Mouse (Mus musculus) gastrocnemius, adult 8-10 months (tissue): ENCODE data around the gene Trabd. TPM values are rescaled to one million over a fixed set of nuclear protein-coding genes. Genes with fewer than 3 reads are reported as not detected.

Experiments used
- DNase-seq, 2 experiments: peaks; one replicate each; pipeline ENCODE4 v3.0.0; 2022; ENCODE audit warnings: low spot score in 2 of 2
- total RNA-seq, 4 experiments: library from RNA; stranded (reverse); gene quantifications; 2 replicates each; pipeline ENCODE4 v1.2.4; 2022

The Trabd gene
- total RNA-seq, 4 experiments from 2014 or later: 31.9 to 40.9 (median 33.1) TPM

- DNase-seq: no peak
Observed at GRCm38 (mm10) chr15:89126622-89127021, 51.7 kb downstream of the Trabd start.

- DNase-seq: no peak
Observed at GRCm38 (mm10) chr15:89127364-89127940, 52.5 kb downstream of the Trabd start.

GRCm38 (mm10) chr15:89128382-89129350 lies 53.7 kb downstream of the Trabd start, which contains the start of gene Hdac10:
Hdac10 (minus strand) TSS chr15:89128700.
- DNase-seq: peak; percentile 82 to 85

- DNase-seq: no peak
Observed at GRCm38 (mm10) chr15:89130245-89130644, 55.3 kb downstream of the Trabd start.

- DNase-seq: no peak
Observed at GRCm38 (mm10) chr15:89131316-89131715, 56.4 kb downstream of the Trabd start.

Other genes with a start within 250 kb of the Trabd start
- 10 to 100 TPM; 19.5 to 42.9 (median 25.7) TPM for gene Pim3, start 212.9 kb upstream of the Trabd start, total RNA-seq
- not detected for gene Ttll8, start 120.7 kb upstream of the Trabd start, total RNA-seq
- under 1 TPM in 1 of 4 experiments, not detected in 3; 0.09 TPM for gene Mlc1, start 96.1 kb upstream of the Trabd start, total RNA-seq
- not detected for gene Mov10l1, start 92.2 kb upstream of the Trabd start, total RNA-seq
- gene Panx2, start 15.4 kb upstream of the Trabd start, total RNA-seq: not detected
- gene Selenoo, start 14.0 kb downstream of the Trabd start, total RNA-seq: 10 to 100 TPM; 12.2 to 16.6 (median 12.8) TPM
- gene Tubgcp6, start 48.0 kb downstream of the Trabd start, total RNA-seq: 1 to 10 TPM; 7.4 to 7.9 (median 7.6) TPM
- gene Hdac10, start 53.6 kb downstream of the Trabd start, total RNA-seq: 1 to 10 TPM; 5.4 to 8.2 (median 7.2) TPM
- 100 to 1,000 TPM; 123 to 153 (median 139) TPM for gene Mapk12, start 65.6 kb downstream of the Trabd start, total RNA-seq
- 1 to 10 TPM in 2 of 4 experiments, under 1 TPM in 2; 0.70 to 1.3 (median 0.97) TPM for gene Mapk11, start 74.5 kb downstream of the Trabd start, total RNA-seq
- gene Plxnb2, start 105.7 kb downstream of the Trabd start, total RNA-seq: 1 to 10 TPM; 4.5 to 6.3 (median 5.3) TPM
- 1 to 10 TPM; 8.3 to 9.4 (median 9.2) TPM for gene Dennd6b, start 121.4 kb downstream of the Trabd start, total RNA-seq
- 100 to 1,000 TPM in 3 of 4 experiments, 10 to 100 TPM in 1; 97.2 to 102 (median 101) TPM for gene Ppp6r2, start 136.4 kb downstream of the Trabd start, total RNA-seq
- 100 to 1,000 TPM in 1 of 4 experiments, 10 to 100 TPM in 3; 64.8 to 105 (median 72.5) TPM for gene Sbf1, start 240.2 kb downstream of the Trabd start, total RNA-seq
- gene Adm2, start 247.6 kb downstream of the Trabd start, total RNA-seq: not detected